Comparison of ENCODE assay signal across 23 mouse cellular contexts in the genomic region with DNA sequence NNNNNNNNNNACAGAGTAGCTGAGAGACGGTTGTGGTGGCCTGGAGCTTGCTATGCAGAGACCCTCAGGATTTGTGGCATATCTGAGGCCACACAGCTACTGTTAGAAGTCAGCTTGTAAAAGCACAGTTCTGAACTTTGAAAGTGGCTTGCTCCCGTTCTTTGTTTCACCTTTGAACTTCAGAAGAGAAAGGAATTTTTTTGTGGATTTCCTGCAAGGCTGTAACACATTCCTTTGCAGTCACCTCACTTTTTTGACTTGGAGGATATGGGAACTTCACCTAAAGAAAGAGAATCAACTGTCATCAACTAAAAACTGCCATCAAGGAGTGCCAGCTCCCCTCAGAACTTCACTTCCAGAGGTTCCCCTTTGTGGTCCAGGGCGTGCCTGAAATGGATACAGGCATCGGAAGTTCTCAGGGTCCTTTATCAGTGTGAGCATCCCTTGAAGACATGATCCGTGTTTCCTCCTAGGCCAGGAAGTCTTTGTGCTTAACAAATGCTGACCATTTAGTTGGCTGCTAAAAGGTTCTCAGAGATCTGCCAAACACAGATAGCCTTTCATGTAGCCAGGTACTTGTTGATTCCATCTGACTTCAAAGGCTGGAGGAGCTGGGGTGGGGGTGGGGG.
DNase-seq lines count a peak whose midpoint lies in the region; ATAC-seq and TF ChIP-seq lines count a peak whose summit lies in the region.
"Had no signal": no experiment of that assay in that cellular context is flagged by ENCODE, and none has a peak within 500 bp of the region (broad histone marks: within the 10 kb centered on the region; RNA-seq: fewer than 3 reads in every experiment).

No protein-coding gene starts in this region.

- peaks cover 26% of the 10 kb centered on the region for H3K4me1 ChIP-seq in heart, embryonic 10.5 days
- no peaks in the 10 kb centered on the region; the same call in 1 of the 2 replicates for H3K4me1 ChIP-seq in heart, adult 2 months (ENCODE audit: control insufficient read depth, insufficient read depth, low read length)
- peaks cover 11% of the 10 kb centered on the region; the same call in 1 of the 2 replicates for H3K4me1 ChIP-seq in kidney, postnatal 0 days (replicated peaks; ENCODE audit: insufficient read depth, low read length)
- peaks cover 26% of the 10 kb centered on the region for H3K4me1 ChIP-seq in kidney, embryonic 16.5 days (ENCODE audit: insufficient read depth, low read length)
- peaks cover 32% of the 10 kb centered on the region for H3K4me1 ChIP-seq in limb, embryonic 10.5 days
- 0 out of 2 replicates have a peak, but pooled peaks cover 5% of the 10 kb centered on the region for H3K4me1 ChIP-seq in intestine, embryonic 16.5 days (ENCODE audit: control insufficient read depth, insufficient read depth, low read length)
- H3K4me1 ChIP-seq: hindbrain, embryonic 15.5 days; megakaryocyte, embryonic 14.5 days had no signal

- no peaks in the 10 kb centered on the region for H3K27me3 ChIP-seq in heart, embryonic 10.5 days (ENCODE audit: insufficient read depth, poor library complexity, severe bottlenecking)
- no peaks in the 10 kb centered on the region for H3K27me3 ChIP-seq in heart, adult 2 months (ENCODE audit: control insufficient read depth, insufficient read depth, low read length)
- H3K27me3 ChIP-seq in kidney, postnatal 0 days (ENCODE audit: insufficient read depth, low read length): no peaks in the 10 kb centered on the region
- no peaks in the 10 kb centered on the region for H3K27me3 ChIP-seq in kidney, embryonic 16.5 days (ENCODE audit: insufficient read depth, low read length)
- no peaks in the 10 kb centered on the region for H3K27me3 ChIP-seq in limb, embryonic 10.5 days (ENCODE audit: low read depth, poor library complexity, severe bottlenecking)
- H3K27me3 ChIP-seq in intestine, embryonic 16.5 days (replicated peaks; ENCODE audit: control insufficient read depth, insufficient read depth, low read length): no peaks in the 10 kb centered on the region
- H3K27me3 ChIP-seq: embryonic facial prominence, embryonic 12.5 days; forebrain, embryonic 15.5 days; hindbrain, embryonic 15.5 days; midbrain, embryonic 15.5 days had no signal

- H3K9me3 ChIP-seq in heart, embryonic 10.5 days: no peaks in the 10 kb centered on the region
- H3K9me3 ChIP-seq in kidney, postnatal 0 days (replicated peaks; ENCODE audit: low read length): no peaks in the 10 kb centered on the region
- H3K9me3 ChIP-seq in kidney, embryonic 16.5 days (ENCODE audit: low read length): no peaks in the 10 kb centered on the region
- H3K9me3 ChIP-seq in limb, embryonic 10.5 days (replicated peaks): no peaks in the 10 kb centered on the region
- H3K9me3 ChIP-seq in intestine, embryonic 16.5 days (ENCODE audit: control insufficient read depth, low read length): no peaks in the 10 kb centered on the region
- H3K9me3 ChIP-seq: embryonic facial prominence, embryonic 12.5 days; forebrain, embryonic 15.5 days; hindbrain, embryonic 15.5 days; megakaryocyte, embryonic 14.5 days; midbrain, embryonic 15.5 days had no signal

- ATAC-seq in kidney, postnatal 0 days (replicated peaks; ENCODE audit: low FRiP score, low read depth): no peak
- no peak for ATAC-seq in kidney, embryonic 16.5 days (ENCODE audit: low FRiP score, low TSS enrichment)
- no peak for ATAC-seq in intestine, embryonic 16.5 days
- ATAC-seq: forebrain, embryonic 15.5 days; midbrain, embryonic 15.5 days had no signal

- peak overlapping the region; percentile 66 for H3K27ac ChIP-seq in heart, embryonic 10.5 days
- H3K27ac ChIP-seq in heart, adult 2 months: no peak overlapping the region
- H3K27ac ChIP-seq in kidney, postnatal 0 days: no peak overlapping the region
- H3K27ac ChIP-seq in kidney, embryonic 16.5 days (ENCODE audit: low read length): no peak overlapping the region
- peak overlapping the region; percentile 64 for H3K27ac ChIP-seq in limb, embryonic 10.5 days
- H3K27ac ChIP-seq in intestine, embryonic 16.5 days (ENCODE audit: low read length): no peak overlapping the region
- H3K27ac ChIP-seq: embryonic facial prominence, embryonic 12.5 days; forebrain, embryonic 15.5 days; hindbrain, embryonic 15.5 days; liver, embryonic 14.5 days; midbrain, embryonic 15.5 days; stomach, postnatal 0 days had no signal

- no peak for TF ChIP-seq CTCF in heart, adult 2 months (IDR thresholded peaks at IDR 0.05)
- TF ChIP-seq CTCF in kidney, postnatal 0 days (IDR thresholded peaks at IDR 0.05; ENCODE audit: low read depth): no peak

- H3K9ac ChIP-seq in heart, adult 2 months (ENCODE audit: low read depth, low read length): no peak overlapping the region
- no peak overlapping the region for H3K9ac ChIP-seq in kidney, postnatal 0 days (ENCODE audit: low read depth, low read length)
- H3K9ac ChIP-seq in kidney, embryonic 16.5 days (replicated peaks; ENCODE audit: low read length): no peak overlapping the region
- no peak overlapping the region for H3K9ac ChIP-seq in intestine, embryonic 16.5 days (ENCODE audit: low read depth, low read length)
- H3K9ac ChIP-seq: embryonic facial prominence, embryonic 12.5 days; forebrain, embryonic 15.5 days; hindbrain, embryonic 15.5 days; liver, embryonic 14.5 days; midbrain, embryonic 15.5 days had no signal

- TF ChIP-seq POLR2A in heart, adult 2 months (IDR thresholded peaks at IDR 0.05; ENCODE audit: insufficient read depth, low read depth, low read length): no peak

- H3K36me3 ChIP-seq in heart, embryonic 10.5 days: no peaks in the 10 kb centered on the region
- no peaks in the 10 kb centered on the region for H3K36me3 ChIP-seq in heart, adult 2 months (ENCODE audit: control insufficient read depth, insufficient read depth, low read length)
- H3K36me3 ChIP-seq in kidney, postnatal 0 days (ENCODE audit: insufficient read depth, low read length): no peaks in the 10 kb centered on the region
- no peaks in the 10 kb centered on the region for H3K36me3 ChIP-seq in kidney, embryonic 16.5 days (ENCODE audit: insufficient read depth, low read length)
- H3K36me3 ChIP-seq in limb, embryonic 10.5 days: no peaks in the 10 kb centered on the region
- no peaks in the 10 kb centered on the region for H3K36me3 ChIP-seq in intestine, embryonic 16.5 days (ENCODE audit: control insufficient read depth, insufficient read depth, low read length)
- H3K36me3 ChIP-seq: embryonic facial prominence, embryonic 12.5 days; forebrain, embryonic 15.5 days; hindbrain, embryonic 15.5 days; midbrain, embryonic 15.5 days had no signal

- TF ChIP-seq EP300 in heart, adult 2 months (IDR thresholded peaks at IDR 0.05; ENCODE audit: insufficient read depth, low read depth, low read length): no peak

- 15% methylated on average over 5 of the region's 5 CpGs for WGBS in heart, embryonic 10.5 days
- WGBS in heart, adult 2 months: 45% methylated on average over 5 of the region's 5 CpGs
- WGBS in kidney, postnatal 0 days: 40% methylated on average over 5 of the region's 5 CpGs
- 29% methylated on average over 5 of the region's 5 CpGs for WGBS in kidney, embryonic 16.5 days
- WGBS in limb, embryonic 10.5 days: 24% methylated on average over 5 of the region's 5 CpGs
- WGBS in intestine, embryonic 16.5 days: 48% methylated on average over 5 of the region's 5 CpGs

- H3K4me3 ChIP-seq in heart, embryonic 10.5 days: no peak overlapping the region
- no peak overlapping the region for H3K4me3 ChIP-seq in heart, adult 2 months
- no peak overlapping the region for H3K4me3 ChIP-seq in kidney, postnatal 0 days (replicated peaks; ENCODE audit: low read depth, low read length)
- H3K4me3 ChIP-seq in kidney, embryonic 16.5 days (ENCODE audit: low read length): no peak overlapping the region
- no peak overlapping the region for H3K4me3 ChIP-seq in limb, embryonic 10.5 days
- no peak overlapping the region for H3K4me3 ChIP-seq in intestine, embryonic 16.5 days (ENCODE audit: low read length)
- H3K4me3 ChIP-seq: embryonic facial prominence, embryonic 12.5 days; forebrain, embryonic 15.5 days; hindbrain, embryonic 15.5 days; megakaryocyte, embryonic 14.5 days; midbrain, embryonic 15.5 days had no signal

- no peak overlapping the region for H3K4me2 ChIP-seq in kidney, postnatal 0 days (ENCODE audit: low read length)
- H3K4me2 ChIP-seq in kidney, embryonic 16.5 days (replicated peaks; ENCODE audit: low read depth, low read length): no peak overlapping the region
- no peak overlapping the region for H3K4me2 ChIP-seq in intestine, embryonic 16.5 days (ENCODE audit: low read depth, low read length)
- H3K4me2 ChIP-seq: embryonic facial prominence, embryonic 12.5 days; forebrain, embryonic 15.5 days; heart, embryonic 11.5 days; hindbrain, embryonic 15.5 days; midbrain, embryonic 15.5 days had no signal

- no peak for DNase-seq in heart, embryonic 10.5 days (ENCODE audit: low spot score)
- no peak for DNase-seq in heart, adult 2 months
- DNase-seq in kidney, postnatal 0 days (ENCODE audit: low spot score): peak; percentile 58
- DNase-seq in 3T3-L1 (ENCODE audit: low read depth, low spot score): peak; percentile 78
- DNase-seq in limb, embryonic 10.5 days (ENCODE audit: low spot score): no peak
- no peak for DNase-seq in adrenal gland, postnatal 36 days
- DNase-seq: adrenal gland, adult 2 months; cerebellum, adult 9-10 months; gastrocnemius, postnatal 25 days; heart, postnatal 14 days; kidney, adult 8-10 months; left cerebral cortex, postnatal 4 days; lung, postnatal 10 days had no signal

- intact Hi-C loops in heart, adult 2 months (cut with DNase I): no loop called here

- no peaks in the 10 kb centered on the region for H3K79me2 ChIP-seq in heart, adult 2 months (replicated peaks; ENCODE audit: control insufficient read depth, insufficient read depth, low read length)

Comparison
In these comparisons a context has a peak if more than half of its experiments do, and no peak if none do; other contexts are left out.
1. H3K27ac ChIP-seq: peak in heart, embryonic 10.5 days (single experiment) and limb, embryonic 10.5 days (single experiment); none in heart, adult 2 months (single experiment), kidney, postnatal 0 days (single experiment), kidney, embryonic 16.5 days (single experiment) and intestine, embryonic 16.5 days (single experiment).
2. DNase-seq: peak in kidney, postnatal 0 days (single experiment) and 3T3-L1 (single experiment); none in heart, embryonic 10.5 days (single experiment), heart, adult 2 months (0 of 2), limb, embryonic 10.5 days (single experiment) and adrenal gland, postnatal 36 days (0 of 2).